Mouse (Mus musculus) heart, adult 2 months (tissue): ENCODE data around the gene Fanci.

Experiments
- CTCF ChIP-seq: fragments of 200-600 bp; IDR thresholded peaks from 2 replicates; pipeline ENCODE4 v1.8.1; 2022; ENCODE audit warnings: antibody characterized with exemption, mild to moderate bottlenecking, moderate library complexity
- EP300 ChIP-seq: fragments of 200-500 bp; IDR thresholded peaks from 2 replicates; pipeline ENCODE4 v1.6.1; 2011; ENCODE audit warnings: low read depth, low read length, control low read depth; ENCODE audit not compliant: insufficient read depth
- POLR2A ChIP-seq: fragments of 200-500 bp; IDR thresholded peaks from 2 replicates; pipeline ENCODE4 v1.6.1; 2011; ENCODE audit warnings: mild to moderate bottlenecking, low read depth, low read length, control low read depth; ENCODE audit not compliant: insufficient read depth

DNA sequence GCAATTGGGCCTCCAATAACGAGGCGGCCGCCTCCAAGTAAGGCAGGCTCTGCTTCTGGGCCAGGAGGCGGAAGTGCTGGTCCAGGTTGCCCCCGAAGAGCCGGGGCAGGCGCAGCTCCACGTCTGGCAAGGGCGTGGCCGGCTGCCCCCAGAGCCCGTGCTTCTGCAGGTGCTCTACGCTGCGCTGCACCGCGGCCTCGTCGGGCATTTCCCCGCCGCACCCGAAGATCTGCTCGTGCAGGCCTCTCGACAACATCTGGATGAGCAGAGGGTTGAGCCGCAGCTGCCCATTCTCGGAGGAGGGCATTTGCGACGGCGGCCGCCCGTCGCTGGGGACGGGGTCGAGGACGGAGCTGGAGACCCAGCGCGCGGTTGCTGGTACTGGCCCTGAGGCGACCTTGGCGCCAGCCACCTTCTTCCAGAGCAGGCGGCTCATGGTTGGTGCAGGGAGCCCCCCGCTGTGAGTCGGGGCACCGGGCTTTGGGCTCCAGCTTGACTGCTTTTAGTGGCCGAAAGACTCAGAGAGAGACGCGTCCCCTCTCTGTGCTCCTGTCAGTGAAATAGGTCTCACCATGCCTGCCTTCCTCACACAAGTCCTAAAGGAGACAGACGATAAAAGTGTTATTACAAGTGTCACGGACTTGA is 73.2 kb downstream of the Fanci start:
- TF ChIP-seq POLR2A (no peak), EP300 (no peak), CTCF (no peak)
